Mouse (Mus musculus) heart, postnatal 0 days (tissue): ENCODE measurements at regions not wholly inside any gene's neighbourhood (a gene's known extent, or its start where the extent isn't known, plus 50 kb on each side); places are given as distances from the start of the nearest gene placed in this dataset.

Source experiments
- CTCF ChIP-seq: IDR thresholded peaks from 2 replicates; pipeline ENCODE4 v1.5.1; 2016; ENCODE audit warnings: antibody characterized with exemption, control low read depth, low read depth
- EP300 ChIP-seq: IDR thresholded peaks from 2 replicates; pipeline ENCODE4 v1.6.1; 2016; ENCODE audit warnings: antibody characterized with exemption, low read depth

DNA sequence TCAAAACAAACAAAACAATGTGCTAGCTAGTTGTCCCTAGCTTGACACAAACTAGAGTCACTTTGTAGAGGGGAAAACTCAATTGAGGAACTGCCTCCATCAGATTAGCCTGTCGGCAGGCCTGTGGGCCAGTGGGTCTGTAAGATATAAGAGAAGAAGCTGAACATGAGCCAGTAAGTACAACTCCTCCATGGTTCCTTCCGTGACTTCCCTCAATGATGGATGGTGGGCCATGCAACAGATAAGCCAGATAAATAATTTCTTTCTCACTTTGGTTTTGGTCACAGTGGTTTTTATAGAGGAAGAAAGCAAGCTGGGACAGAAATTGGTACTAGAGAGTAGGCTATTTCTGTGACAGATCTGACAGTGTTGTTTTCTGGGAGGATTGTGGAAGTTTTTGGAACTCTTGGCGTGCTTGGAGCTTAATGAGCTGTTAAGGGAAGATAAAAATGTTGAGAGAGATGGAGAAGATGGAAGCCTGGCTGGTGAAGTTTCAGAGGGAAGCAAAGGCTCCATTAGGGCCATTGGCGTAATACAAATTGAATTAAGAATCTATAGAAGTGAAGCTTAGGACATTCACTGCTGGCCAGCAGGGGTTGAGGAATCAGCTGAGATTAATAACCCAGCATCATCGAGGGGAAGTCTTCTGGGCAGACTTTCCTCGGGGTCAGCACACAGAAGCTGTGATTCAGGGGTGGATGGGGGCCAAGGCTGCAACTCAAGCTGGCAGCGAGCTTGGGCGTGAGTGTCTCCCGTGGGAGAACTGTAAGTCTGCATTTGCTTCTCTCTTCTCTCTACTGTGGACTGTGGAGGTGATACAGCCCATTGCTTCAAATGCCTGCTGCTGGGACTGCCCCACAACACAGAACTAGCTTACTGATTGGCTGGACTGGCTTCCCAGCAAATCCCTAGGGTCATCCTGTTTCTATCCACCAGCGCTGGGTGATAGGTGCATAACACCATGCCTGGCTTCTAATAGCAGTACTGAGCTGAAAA lies 105.2 kb upstream of the Ptch1 start:
- TF ChIP-seq CTCF (no peak), EP300 (no peak)
